Mouse (Mus musculus) left cerebral cortex, adult 18-20 months (tissue): Measurements from ENCODE around the gene Fam186b. TPM values are rescaled to one million over a fixed set of nuclear protein-coding genes. Genes with fewer than 3 reads are reported as not detected.

ENCODE experiments used
- DNase-seq, 2 experiments: peaks; one replicate each; pipeline ENCODE4 v3.0.0; 2021 to 2022; ENCODE audit warnings: low spot score in 2 of 2, mixed read lengths in 1 of 2
- total RNA-seq, 2 experiments: library from RNA; stranded (reverse); gene quantifications; 2 replicates each; pipeline ENCODE4 v1.2.3; 2021

Fam186b gene
- total RNA-seq, 2 experiments from 2014 or later: 1.5 to 1.8 TPM

- no peak for DNase-seq
Observed at GRCm38 (mm10) chr15:99320978-99321377, 25.3 kb upstream of the Fam186b start.

GRCm38 (mm10) chr15:99320168-99320674 lies 24.5 kb upstream of the Fam186b start:
- no peak for DNase-seq

DNA sequence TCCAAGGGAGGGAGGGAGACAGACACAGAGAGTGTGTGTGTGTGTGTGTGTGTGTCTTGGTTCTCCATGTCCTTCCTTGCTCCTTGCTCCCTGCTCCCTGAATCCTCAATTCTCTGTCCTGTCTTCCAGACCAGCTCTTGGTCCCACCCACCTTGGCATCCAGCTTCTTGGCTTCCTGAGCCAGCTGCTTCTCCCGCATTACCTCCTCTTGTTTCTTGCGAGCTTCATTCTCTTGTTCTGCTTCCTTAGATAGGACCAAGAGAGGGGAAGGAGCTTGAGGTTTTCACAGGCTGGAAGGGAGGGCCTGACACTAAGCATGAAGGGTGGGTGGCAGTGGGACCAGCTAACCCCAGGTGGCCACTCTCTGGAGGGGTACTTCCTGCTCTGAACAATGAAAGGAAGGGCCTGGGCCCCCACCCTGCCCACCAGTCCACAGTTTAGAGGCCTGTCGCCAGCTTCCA lies 23.8 kb upstream of the Fam186b start:
- no peak for DNase-seq

- no peak for DNase-seq
Observed at GRCm38 (mm10) chr15:99318861-99319410, 23.2 kb upstream of the Fam186b start.

DNA sequence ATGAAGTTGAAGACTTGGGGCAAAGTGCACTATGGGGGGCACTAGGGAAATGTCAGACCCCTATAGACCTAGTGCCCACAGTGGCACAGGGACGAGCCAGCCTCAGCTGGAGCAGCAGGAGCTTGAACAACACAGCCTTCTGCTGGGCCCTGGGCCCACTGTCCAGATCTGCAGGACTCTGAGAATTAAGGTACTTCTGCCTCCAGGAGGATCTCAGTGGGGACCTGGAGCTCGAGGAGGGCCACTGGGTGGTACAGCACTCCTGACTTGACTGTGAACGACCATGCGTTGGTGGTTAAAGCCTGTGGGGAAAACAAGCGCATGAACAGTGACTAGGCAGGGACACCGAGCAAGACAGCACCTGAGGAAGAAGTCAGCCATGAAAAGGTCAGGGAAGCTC lies 22.4 kb upstream of the Fam186b start:
- DNase-seq: no peak

GRCm38 (mm10) chr15:99317267-99317651 lies 21.6 kb upstream of the Fam186b start:
- no peak for DNase-seq

- peak; percentile 77 to 83 for DNase-seq
Observed at GRCm38 (mm10) chr15:99316314-99317266, 20.9 kb upstream of the Fam186b start.

DNA sequence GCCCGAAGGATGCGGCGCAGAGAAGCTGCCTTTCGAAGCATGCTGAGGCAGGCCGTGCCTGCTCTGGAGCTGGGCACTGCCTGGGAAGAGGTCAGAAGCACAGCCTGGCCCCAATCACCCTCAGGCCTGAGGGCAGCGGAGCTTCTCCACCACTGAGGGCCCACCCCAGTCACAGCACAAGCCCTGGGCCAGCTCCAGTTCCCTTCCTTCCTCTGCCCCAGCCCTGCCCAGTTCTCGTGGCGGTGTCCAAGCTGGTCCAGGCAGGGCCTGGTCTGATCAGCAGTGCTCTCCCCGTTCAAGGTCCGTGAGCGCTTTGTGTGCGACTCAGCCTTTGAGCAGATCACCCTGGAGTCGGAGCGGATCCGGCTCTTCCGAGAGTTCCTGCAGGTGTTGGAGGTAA lies 19.2 kb upstream of the Fam186b start:
- no peak for DNase-seq

DNA sequence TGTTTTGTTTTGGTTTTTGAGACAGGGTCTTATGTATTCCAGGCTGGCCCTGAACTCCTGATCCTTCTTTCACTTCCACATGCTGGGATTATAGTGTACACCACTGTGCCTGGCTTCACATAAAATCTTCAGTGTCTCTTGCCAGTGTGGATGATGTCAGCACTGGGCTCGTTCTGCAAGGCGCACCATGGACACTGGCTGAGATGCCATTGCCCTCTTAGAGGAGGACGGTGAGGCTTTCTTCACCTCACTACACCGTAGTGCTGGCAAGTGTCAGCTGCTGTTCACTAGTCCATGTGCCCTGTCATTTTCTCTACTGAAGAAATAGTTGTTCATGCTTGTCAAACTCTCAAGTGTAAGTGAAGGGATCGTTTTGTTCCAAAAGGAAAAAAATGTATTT lies 14.9 kb upstream of the Fam186b start:
- DNase-seq: no peak

- no peak for DNase-seq
Observed at GRCm38 (mm10) chr15:99309549-99309948, 13.9 kb upstream of the Fam186b start.

GRCm38 (mm10) chr15:99307476-99307875 lies 11.8 kb upstream of the Fam186b start:
- no peak for DNase-seq

GRCm38 (mm10) chr15:99296213-99296612 lies 525 bp upstream of the Fam186b start:
- no peak for DNase-seq

- peak; percentile 93 to 96 for DNase-seq
Observed at GRCm38 (mm10) chr15:99294813-99295374, 794 bp downstream of the Fam186b start, which contains the start of gene Prpf40b. Gene Prpf40b (plus strand): TSS chr15:99295087.

DNA sequence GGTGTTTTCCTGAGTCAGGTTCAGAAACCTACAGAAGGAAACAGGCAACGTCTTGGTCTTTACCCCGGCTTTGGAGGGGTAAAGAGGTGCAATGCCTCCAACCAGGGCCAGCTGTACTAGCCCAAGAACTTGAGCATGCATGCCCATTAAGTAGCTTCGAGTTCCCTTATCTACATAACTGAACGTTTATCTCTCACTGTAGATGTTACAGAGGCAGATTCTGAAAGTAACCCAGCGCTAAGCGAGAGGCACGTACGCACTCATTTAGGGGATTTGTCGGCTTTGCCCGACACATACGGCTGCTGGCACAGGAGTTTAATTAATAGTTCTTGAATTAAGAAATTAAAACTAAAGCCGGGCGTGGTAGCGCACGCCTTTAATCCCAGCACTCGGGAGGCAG lies 1.4 kb downstream of the Fam186b start:
- DNase-seq: no peak

DNA sequence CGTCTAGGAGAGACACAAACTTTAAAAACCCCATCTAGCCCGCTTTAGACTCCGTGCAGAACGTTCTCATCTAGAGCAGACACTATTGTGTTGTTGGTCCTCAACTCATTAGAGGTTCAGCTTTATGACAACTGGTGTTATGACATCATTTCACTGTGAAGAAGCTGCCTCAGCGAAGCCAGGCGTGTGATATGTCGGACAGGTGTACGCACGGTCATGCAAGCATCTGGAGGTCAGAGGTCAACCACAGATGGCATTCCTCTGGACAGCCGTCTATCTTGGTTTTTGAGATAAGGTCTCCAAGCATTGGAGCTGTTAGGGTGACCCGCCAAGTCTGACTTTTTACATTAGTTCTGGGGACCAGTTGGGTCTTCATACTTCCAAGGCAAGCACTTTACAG lies 5.1 kb downstream of the Fam186b start:
- DNase-seq: no peak

DNA sequence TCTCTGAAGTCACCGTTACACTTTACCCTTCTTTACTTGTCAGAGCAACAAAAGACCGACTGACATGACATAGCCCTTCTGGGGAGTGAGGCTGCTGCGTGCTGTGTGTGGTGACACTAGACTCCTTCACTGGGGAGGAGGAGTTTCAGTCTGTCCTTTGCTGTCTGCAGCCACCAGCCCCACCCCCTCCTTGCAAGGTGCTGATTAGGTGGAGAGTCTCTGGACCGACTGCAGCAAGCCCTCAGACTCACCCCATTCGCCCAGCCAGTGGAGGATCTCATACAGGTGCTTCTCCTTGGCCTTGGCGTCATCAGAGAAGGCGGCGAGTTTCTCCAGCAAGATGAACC lies 10.5 kb downstream of the Fam186b start:
- no peak for DNase-seq

DNA sequence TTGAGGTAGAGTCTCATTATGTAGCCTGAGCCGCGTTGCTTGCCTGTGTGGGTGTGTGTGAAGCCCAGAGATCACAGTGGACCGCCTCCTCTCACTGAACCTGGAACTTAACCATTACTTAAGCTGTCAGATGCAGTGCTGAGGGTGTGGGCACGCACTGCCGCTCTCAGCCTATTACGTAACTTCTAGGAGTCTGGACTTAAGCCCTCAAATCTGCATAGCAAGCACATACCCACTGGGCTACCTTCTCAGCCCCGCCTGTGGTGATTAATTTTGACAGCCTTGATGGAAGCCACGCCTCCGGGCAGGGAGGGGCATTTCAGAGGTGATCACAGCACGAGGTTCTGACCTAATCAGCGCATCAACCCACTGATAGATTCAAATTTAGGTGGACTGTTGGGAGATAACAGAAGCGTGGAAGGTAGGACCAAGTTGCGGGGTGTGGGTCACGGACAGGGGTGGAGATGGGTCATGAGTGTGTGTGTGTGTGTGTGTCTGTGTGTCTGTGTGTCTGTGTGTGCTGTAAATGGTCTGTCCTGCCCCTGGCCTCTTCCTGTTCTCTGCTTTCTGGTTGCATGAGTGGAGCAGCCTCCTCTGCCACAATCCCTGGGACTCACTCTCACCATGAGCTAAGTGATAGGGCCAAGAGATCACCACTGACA lies 11.0 kb downstream of the Fam186b start:
- no peak for DNase-seq

- DNase-seq: no peak
Observed at GRCm38 (mm10) chr15:99283456-99283855, 12.2 kb downstream of the Fam186b start.

- no peak for DNase-seq
Observed at GRCm38 (mm10) chr15:99278271-99278670, 17.4 kb downstream of the Fam186b start.

DNA sequence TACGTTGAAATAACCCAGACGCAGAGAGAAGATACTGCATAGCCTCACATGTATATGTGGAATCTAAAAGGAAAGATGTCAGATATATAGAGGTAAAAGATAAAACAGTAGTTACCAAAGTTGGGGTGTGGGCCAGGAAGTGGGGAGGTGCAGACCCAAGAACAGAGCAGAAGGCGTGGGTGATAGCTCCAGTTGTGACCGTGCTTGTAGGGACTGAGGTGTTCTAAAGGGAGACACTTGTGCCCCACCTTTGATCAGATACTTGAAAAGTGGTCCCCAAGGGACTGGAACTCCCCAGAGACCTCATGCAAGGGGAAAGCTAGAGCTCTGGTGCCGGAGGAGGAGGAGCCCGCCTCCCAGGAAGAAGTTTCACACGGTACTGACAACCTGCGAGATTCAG lies 19.6 kb downstream of the Fam186b start:
- no peak for DNase-seq

GRCm38 (mm10) chr15:99265679-99266078 lies 30.0 kb downstream of the Fam186b start:
- DNase-seq: peak; percentile 65 to 70
